Mouse (Mus musculus) embryo, embryonic 11.5 days (tissue): ENCODE data around the gene Gm4450.
A peak's percentile ranks its signal among the peaks of the same experiment; 100 is the strongest.
"Not testable (repeated sequence)": the region's sequence is repeated elsewhere in the genome, so short reads cannot be mapped to it uniquely, and the experiment has no call there.

Source experiments
- DNase-seq: peaks from one replicate; pipeline ENCODE4 v3.0.0-alpha.2; 2012; ENCODE audit warnings: low read depth, low spot score

The Gm4450 gene

GRCm38 (mm10) chr3:98457026-98457425, at the start of gene Gm4450:
Gene Gm4450, minus strand, starts transcription at chr3:98457126.
- not testable (repeated sequence) for DNase-seq

GRCm38 (mm10) chr3:98497401-98497800, 40.5 kb upstream of the Gm4450 start:
- DNase-seq = not testable (repeated sequence)

GRCm38 (mm10) chr3:98496762-98497161, 39.8 kb upstream of the Gm4450 start:
- DNase-seq = not testable (repeated sequence)

GRCm38 (mm10) chr3:98495055-98495454, 38.1 kb upstream of the Gm4450 start:
- not testable (repeated sequence) for DNase-seq

- not testable (repeated sequence) for DNase-seq
These were observed 37.3 kb upstream of the Gm4450 start for GRCm38 (mm10) chr3:98494184-98494583.

- DNase-seq = not testable (repeated sequence)
These were observed 14.6 kb upstream of the Gm4450 start for GRCm38 (mm10) chr3:98471499-98471898.

GRCm38 (mm10) chr3:98471057-98471456, 14.1 kb upstream of the Gm4450 start:
- not testable (repeated sequence) for DNase-seq

- not testable (repeated sequence) for DNase-seq
These were observed 12.4 kb upstream of the Gm4450 start for GRCm38 (mm10) chr3:98469323-98469722.

GRCm38 (mm10) chr3:98453786-98454185, 3.1 kb downstream of the Gm4450 start:
- DNase-seq = not testable (repeated sequence)

- DNase-seq = not testable (repeated sequence)
These were observed 13.0 kb downstream of the Gm4450 start for GRCm38 (mm10) chr3:98443924-98444323.

- DNase-seq = not testable (repeated sequence)
These were observed 13.7 kb downstream of the Gm4450 start for GRCm38 (mm10) chr3:98443149-98443779.

- DNase-seq = not testable (repeated sequence)
These were observed 14.7 kb downstream of the Gm4450 start for GRCm38 (mm10) chr3:98442245-98442644.

- DNase-seq = no peak
These were observed 21.9 kb downstream of the Gm4450 start for GRCm38 (mm10) chr3:98435030-98435429.

GRCm38 (mm10) chr3:98434088-98434816, 22.7 kb downstream of the Gm4450 start:
- DNase-seq = no peak

GRCm38 (mm10) chr3:98428928-98429525, 27.9 kb downstream of the Gm4450 start:
- DNase-seq = no peak

- no peak for DNase-seq
These were observed 28.5 kb downstream of the Gm4450 start for GRCm38 (mm10) chr3:98428449-98428775.

- peak; percentile 63 for DNase-seq
These were observed 29.1 kb downstream of the Gm4450 start for GRCm38 (mm10) chr3:98427600-98428448.

- no peak for DNase-seq
These were observed 29.7 kb downstream of the Gm4450 start for GRCm38 (mm10) chr3:98427260-98427599.

GRCm38 (mm10) chr3:98426749-98427148, 30.2 kb downstream of the Gm4450 start:
- DNase-seq = no peak

GRCm38 (mm10) chr3:98422926-98423325, 34.0 kb downstream of the Gm4450 start:
- no peak for DNase-seq

GRCm38 (mm10) chr3:98419786-98420070, 37.2 kb downstream of the Gm4450 start:
- DNase-seq = no peak
